Mouse (Mus musculus) testis, adult 2 months (tissue): Measurements from ENCODE around the gene Cadps.

Experiments used
- CTCF ChIP-seq: fragments of 200-500 bp; IDR thresholded peaks from 2 replicates; pipeline ENCODE4 v1.5.1; 2012; ENCODE audit warnings: low read depth, mild to moderate bottlenecking, inconsistent platforms, low read length, moderate library complexity; ENCODE audit not compliant: control insufficient read depth, insufficient read depth, insufficient replicate concordance
- POLR2A ChIP-seq: fragments of 200-500 bp; IDR thresholded peaks from 2 replicates; pipeline ENCODE4 v1.6.1; 2012; ENCODE audit warnings: low read depth, mild to moderate bottlenecking, inconsistent platforms, low read length, moderate library complexity; ENCODE audit not compliant: control insufficient read depth

DNA sequence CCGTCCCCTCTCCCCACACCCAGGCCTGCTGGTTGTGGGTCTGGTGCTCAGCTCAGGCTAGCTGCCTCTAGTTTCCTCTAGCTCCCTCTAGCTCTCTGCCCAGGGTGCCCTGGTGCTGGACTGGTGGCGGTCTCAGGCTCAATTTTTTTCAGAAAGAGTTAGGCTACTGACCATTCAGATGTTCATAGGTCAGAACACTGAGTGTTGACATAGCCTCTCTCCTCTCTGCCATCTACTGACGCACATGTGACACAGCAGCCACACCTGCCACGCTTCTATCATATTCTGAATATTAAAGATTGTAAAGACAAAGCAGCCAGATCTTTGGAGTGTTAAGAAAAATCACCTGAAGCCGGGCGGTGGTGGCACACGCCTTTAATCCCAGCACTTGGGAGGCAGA is 489.3 kb downstream of the Cadps start:
- TF ChIP-seq POLR2A (no peak), CTCF (no peak)
